Mouse (Mus musculus): ENCODE measurements around the gene Tspoap1. TPM values are rescaled to one million over a fixed set of nuclear protein-coding genes. Genes with fewer than 3 reads are reported as not detected.

The Tspoap1 gene
- polyA plus RNA-seq, 1 experiment from 2014 or later: 7.7 TPM

GRCm38 (mm10) chr11:87754603-87755002, 5.7 kb upstream of the Tspoap1 start:
- Histone ChIP-seq H3K27ac (ENCODE audit: low read depth, low read length) (peak overlapping the region; percentile 100), H3K9ac (ENCODE audit: low read depth, low read length) (peak overlapping the region; percentile 99), H3K36me3 (ENCODE audit: control insufficient read depth, insufficient read depth, low read length) (peaks cover 10% of the 10 kb centered on the region; the same call in 1 of the 2 replicates), H3K27me3 (replicated peaks; ENCODE audit: control insufficient read depth, insufficient read depth, low read length) (peaks cover 1% of the 10 kb centered on the region), H3K4me3 (ENCODE audit: low read depth, low read length) (peak overlapping the region; percentile 90), H3K9me3 (ENCODE audit: control insufficient read depth, low read length) (no peaks in the 10 kb centered on the region), H3K4me2 (peak overlapping the region; percentile 67), H3K4me1 (replicated peaks; ENCODE audit: control insufficient read depth, insufficient read depth, low read length) (peaks cover 40% of the 10 kb centered on the region)
- ATAC-seq (replicated peaks; ENCODE audit: low FRiP score) (no peak), DNase-seq (ENCODE audit: low spot score) (peak; percentile 67)
- WGBS: 33% methylated on average over 5 of the region's 5 CpGs

- ATAC-seq (replicated peaks; ENCODE audit: low FRiP score) (peak; percentile 70), DNase-seq (ENCODE audit: low spot score) (peak; percentile 86)
- peaks cover 9% of the 10 kb centered on the region for H3K27me3 ChIP-seq (replicated peaks; ENCODE audit: control insufficient read depth, insufficient read depth, low read length)
- H3K9ac ChIP-seq (ENCODE audit: low read depth, low read length): peak overlapping the region; percentile 99
- peaks cover 10% of the 10 kb centered on the region; the same call in 1 of the 2 replicates for H3K36me3 ChIP-seq (ENCODE audit: control insufficient read depth, insufficient read depth, low read length)
- H3K9me3 ChIP-seq (ENCODE audit: control insufficient read depth, low read length): no peaks in the 10 kb centered on the region
- peak overlapping the region; percentile 100 for H3K27ac ChIP-seq (ENCODE audit: low read depth, low read length)
- WGBS: 27% methylated on average over 17 of the region's 17 CpGs
- H3K4me2 ChIP-seq: peak overlapping the region; percentile 67
- peaks cover 36% of the 10 kb centered on the region for H3K4me1 ChIP-seq (replicated peaks; ENCODE audit: control insufficient read depth, insufficient read depth, low read length)
- H3K4me3 ChIP-seq (ENCODE audit: low read depth, low read length): peak overlapping the region; percentile 90
Observed at GRCm38 (mm10) chr11:87755360-87756017, 4.9 kb upstream of the Tspoap1 start.

- no peak for ATAC-seq (replicated peaks; ENCODE audit: low FRiP score)
- H3K4me2 ChIP-seq: peak overlapping the region; percentile 70
- WGBS: 44% methylated on average over 15 of the region's 15 CpGs
- H3K27me3 ChIP-seq (replicated peaks; ENCODE audit: control insufficient read depth, insufficient read depth, low read length): peaks cover 17% of the 10 kb centered on the region
- DNase-seq (ENCODE audit: low spot score): peak; percentile 60
- peaks cover 10% of the 10 kb centered on the region; the same call in 1 of the 2 replicates for H3K36me3 ChIP-seq (ENCODE audit: control insufficient read depth, insufficient read depth, low read length)
- peaks cover 29% of the 10 kb centered on the region for H3K4me1 ChIP-seq (replicated peaks; ENCODE audit: control insufficient read depth, insufficient read depth, low read length)
- H3K4me3 ChIP-seq (ENCODE audit: low read depth, low read length): peak overlapping the region; percentile 90
- H3K9me3 ChIP-seq (ENCODE audit: control insufficient read depth, low read length): no peaks in the 10 kb centered on the region
- H3K9ac ChIP-seq (ENCODE audit: low read depth, low read length): peak overlapping the region; percentile 99
- peak overlapping the region; percentile 100 for H3K27ac ChIP-seq (ENCODE audit: low read depth, low read length)
Observed at GRCm38 (mm10) chr11:87756251-87756820, 4.0 kb upstream of the Tspoap1 start.

- Histone ChIP-seq H3K36me3 (ENCODE audit: control insufficient read depth, insufficient read depth, low read length) (peaks cover 10% of the 10 kb centered on the region; the same call in 1 of the 2 replicates), H3K27me3 (replicated peaks; ENCODE audit: control insufficient read depth, insufficient read depth, low read length) (peaks cover 24% of the 10 kb centered on the region), H3K9ac (ENCODE audit: low read depth, low read length) (peak overlapping the region; percentile 99), H3K4me2 (peak overlapping the region; percentile 70), H3K27ac (ENCODE audit: low read depth, low read length) (peak overlapping the region; percentile 100), H3K4me1 (replicated peaks; ENCODE audit: control insufficient read depth, insufficient read depth, low read length) (peaks cover 20% of the 10 kb centered on the region), H3K9me3 (ENCODE audit: control insufficient read depth, low read length) (no peaks in the 10 kb centered on the region), H3K4me3 (ENCODE audit: low read depth, low read length) (peak overlapping the region; percentile 90)
- ATAC-seq (replicated peaks; ENCODE audit: low FRiP score) (no peak), DNase-seq (ENCODE audit: low spot score) (peak; percentile 43)
- 45% methylated on average over 25 of the region's 25 CpGs for WGBS
Observed at GRCm38 (mm10) chr11:87757001-87757954, 3.1 kb upstream of the Tspoap1 start.

- peaks cover 10% of the 10 kb centered on the region; the same call in 1 of the 2 replicates for H3K36me3 ChIP-seq (ENCODE audit: control insufficient read depth, insufficient read depth, low read length)
- DNase-seq (ENCODE audit: low spot score) (no peak), ATAC-seq (replicated peaks; ENCODE audit: low FRiP score) (peak; percentile 12)
- peaks cover 35% of the 10 kb centered on the region for H3K27me3 ChIP-seq (replicated peaks; ENCODE audit: control insufficient read depth, insufficient read depth, low read length)
- 43% methylated on average over 7 of the region's 7 CpGs for WGBS
- H3K4me2 ChIP-seq: peak overlapping the region; percentile 70
- no peaks in the 10 kb centered on the region for H3K9me3 ChIP-seq (ENCODE audit: control insufficient read depth, low read length)
- H3K4me1 ChIP-seq (replicated peaks; ENCODE audit: control insufficient read depth, insufficient read depth, low read length): peaks cover 12% of the 10 kb centered on the region
- peak overlapping the region; percentile 90; the same call in 1 of the 2 replicates for H3K4me3 ChIP-seq (ENCODE audit: low read depth, low read length)
- peak overlapping the region; percentile 100 for H3K27ac ChIP-seq (ENCODE audit: low read depth, low read length)
- peak overlapping the region; percentile 34; the same call in 1 of the 2 replicates for H3K9ac ChIP-seq (ENCODE audit: low read depth, low read length)
Observed at GRCm38 (mm10) chr11:87758161-87758911, 2.0 kb upstream of the Tspoap1 start.

- H3K9ac ChIP-seq (ENCODE audit: low read depth, low read length): no peak overlapping the region
- DNase-seq (ENCODE audit: low spot score) (peak; percentile 39), ATAC-seq (replicated peaks; ENCODE audit: low FRiP score) (peak; percentile 49)
- H3K27ac ChIP-seq (ENCODE audit: low read depth, low read length): peak overlapping the region; percentile 100
- peaks cover 42% of the 10 kb centered on the region for H3K27me3 ChIP-seq (replicated peaks; ENCODE audit: control insufficient read depth, insufficient read depth, low read length)
- WGBS: 48% methylated on average over 4 of the region's 4 CpGs
- H3K36me3 ChIP-seq (ENCODE audit: control insufficient read depth, insufficient read depth, low read length): peaks cover 10% of the 10 kb centered on the region; the same call in 1 of the 2 replicates
- H3K4me2 ChIP-seq: no peak overlapping the region
- H3K4me1 ChIP-seq (replicated peaks; ENCODE audit: control insufficient read depth, insufficient read depth, low read length): peaks cover 13% of the 10 kb centered on the region
- H3K9me3 ChIP-seq (ENCODE audit: control insufficient read depth, low read length): no peaks in the 10 kb centered on the region
- no peak overlapping the region for H3K4me3 ChIP-seq (ENCODE audit: low read depth, low read length)
Observed at GRCm38 (mm10) chr11:87758957-87759608, 1.3 kb upstream of the Tspoap1 start.

GRCm38 (mm10) chr11:87759609-87760005, 734 bp upstream of the Tspoap1 start:
- H3K27me3 ChIP-seq (replicated peaks; ENCODE audit: control insufficient read depth, insufficient read depth, low read length): peaks cover 48% of the 10 kb centered on the region
- H3K9ac ChIP-seq (ENCODE audit: low read depth, low read length): no peak overlapping the region
- peak; percentile 70 for DNase-seq (ENCODE audit: low spot score)
- H3K4me1 ChIP-seq (replicated peaks; ENCODE audit: control insufficient read depth, insufficient read depth, low read length): peaks cover 13% of the 10 kb centered on the region
- no peak overlapping the region for H3K4me2 ChIP-seq
- WGBS: 6% methylated on average over 3 of the region's 3 CpGs
- H3K9me3 ChIP-seq (ENCODE audit: control insufficient read depth, low read length): no peaks in the 10 kb centered on the region
- H3K4me3 ChIP-seq (ENCODE audit: low read depth, low read length): no peak overlapping the region
- peak; percentile 49 for ATAC-seq (replicated peaks; ENCODE audit: low FRiP score)
- H3K27ac ChIP-seq (ENCODE audit: low read depth, low read length): peak overlapping the region; percentile 53
- H3K36me3 ChIP-seq (ENCODE audit: control insufficient read depth, insufficient read depth, low read length): peaks cover 10% of the 10 kb centered on the region; the same call in 1 of the 2 replicates
